Mouse (Mus musculus): ENCODE results near the gene Ilkap. TPM values are rescaled to one million over a fixed set of nuclear protein-coding genes. Genes with fewer than 3 reads are reported as not detected.
A peak's percentile ranks its signal among the peaks of the same experiment; 100 is the strongest.

Gene Ilkap
- polyA plus RNA-seq, 1 experiment, result 77.6 TPM

DNA sequence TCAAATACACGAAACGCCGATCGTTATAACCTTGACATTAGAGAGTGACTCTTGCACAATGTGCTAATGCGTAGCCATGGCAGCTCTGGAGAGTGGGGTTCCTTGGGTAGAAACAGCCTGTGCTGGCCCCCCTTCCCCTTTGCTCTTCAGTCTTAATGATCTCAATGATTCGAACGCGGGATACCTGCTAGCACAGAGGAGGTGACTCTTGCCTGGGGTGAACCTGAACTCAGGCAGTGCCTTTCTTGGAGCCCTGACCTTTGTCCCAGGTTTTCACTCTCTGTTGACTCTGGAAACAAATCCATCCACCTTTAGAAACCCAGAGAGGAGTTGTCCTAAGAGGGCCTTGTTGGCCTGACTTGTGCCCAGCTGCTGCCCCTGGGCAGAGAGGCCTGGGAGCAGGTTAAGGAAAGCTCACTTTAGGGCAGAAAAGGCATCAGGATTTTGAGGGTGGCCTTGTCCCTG, 22.0 kb upstream of the Ilkap start:
- H3K4me3 ChIP-seq (ENCODE audit: insufficient read depth, poor library complexity, severe bottlenecking), result no peak overlapping the region
- H3K79me3 ChIP-seq (ENCODE audit: low read depth), result no peaks in the 10 kb centered on the region
- H3K27me3 ChIP-seq (ENCODE audit: control insufficient read depth, insufficient read depth, insufficient read length), result no peaks in the 10 kb centered on the region
- TF ChIP-seq CEBPB (IDR thresholded peaks at IDR 0.05; ENCODE audit: low read depth) (no peak), FOSL1 (IDR thresholded peaks at IDR 0.05; ENCODE audit: insufficient read depth, low read length, poor library complexity, severe bottlenecking) (no peak), USF1 (IDR thresholded peaks at IDR 0.05; ENCODE audit: low read depth) (no peak), MYOD1 (IDR thresholded peaks at IDR 0.05; ENCODE audit: control insufficient read depth, insufficient read length, low read depth) (no peak), CTCF (IDR thresholded peaks at IDR 0.05; ENCODE audit: control insufficient read depth, insufficient read depth, insufficient read length) (no peak), MYOG (IDR thresholded peaks at IDR 0.05; ENCODE audit: control insufficient read depth, extremely low read depth, insufficient read length) (no peak)
- H3ac ChIP-seq (ENCODE audit: control insufficient read depth, insufficient read length, low read depth), result no peak overlapping the region
- H3K79me2 ChIP-seq (ENCODE audit: control insufficient read depth, insufficient read depth), result no peaks in the 10 kb centered on the region
- H3K36me3 ChIP-seq (ENCODE audit: control insufficient read depth, insufficient read depth), result no peaks in the 10 kb centered on the region

DNA sequence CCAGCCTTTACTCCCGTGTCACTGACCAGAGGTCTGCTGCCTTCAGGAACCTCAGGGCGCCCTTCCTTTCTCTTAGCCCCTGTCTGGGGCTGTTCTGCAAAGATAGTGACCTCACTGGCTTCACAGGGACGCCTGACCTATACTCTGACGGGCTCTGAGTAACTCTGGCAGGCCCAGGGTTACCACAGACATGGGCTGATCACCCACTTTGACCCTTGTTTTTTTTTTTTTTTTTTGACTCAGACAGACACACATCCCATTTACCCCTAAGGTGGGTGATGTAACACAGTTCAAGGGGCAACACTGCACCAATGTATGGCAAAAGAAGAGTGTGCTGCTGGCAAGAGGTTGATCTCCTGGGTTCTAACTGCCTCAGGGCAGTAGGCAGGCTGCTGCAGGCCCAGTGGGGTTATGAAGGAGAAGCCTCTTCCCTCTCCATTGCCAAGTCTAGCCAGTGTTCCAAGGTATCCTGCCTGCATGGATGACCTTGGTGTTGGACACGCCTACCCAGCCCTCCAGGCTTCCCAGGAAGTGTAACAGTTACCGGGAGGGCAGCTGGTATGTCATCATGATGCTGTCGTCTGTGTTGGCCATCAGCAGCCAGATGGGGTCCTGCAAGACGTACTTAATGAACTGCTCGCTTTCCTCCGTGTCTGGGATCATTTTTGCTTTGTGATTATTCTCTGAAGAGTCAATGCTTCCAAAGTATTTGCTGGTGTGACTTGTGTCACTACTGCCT, 21.4 kb upstream of the Ilkap start:
- no peak for TF ChIP-seq FOSL1 (IDR thresholded peaks at IDR 0.05; ENCODE audit: insufficient read depth, low read length, poor library complexity, severe bottlenecking)
- no peaks in the 10 kb centered on the region for H3K79me3 ChIP-seq (ENCODE audit: low read depth)
- no peak overlapping the region for H3K4me3 ChIP-seq (ENCODE audit: insufficient read depth, poor library complexity, severe bottlenecking)
- H3K79me2 ChIP-seq (ENCODE audit: control insufficient read depth, insufficient read depth), result no peaks in the 10 kb centered on the region
- H3K27me3 ChIP-seq (ENCODE audit: control insufficient read depth, insufficient read depth, insufficient read length), result no peaks in the 10 kb centered on the region
- no peaks in the 10 kb centered on the region for H3K36me3 ChIP-seq (ENCODE audit: control insufficient read depth, insufficient read depth)
- H3ac ChIP-seq (ENCODE audit: control insufficient read depth, insufficient read length, low read depth), result no peak overlapping the region

DNA sequence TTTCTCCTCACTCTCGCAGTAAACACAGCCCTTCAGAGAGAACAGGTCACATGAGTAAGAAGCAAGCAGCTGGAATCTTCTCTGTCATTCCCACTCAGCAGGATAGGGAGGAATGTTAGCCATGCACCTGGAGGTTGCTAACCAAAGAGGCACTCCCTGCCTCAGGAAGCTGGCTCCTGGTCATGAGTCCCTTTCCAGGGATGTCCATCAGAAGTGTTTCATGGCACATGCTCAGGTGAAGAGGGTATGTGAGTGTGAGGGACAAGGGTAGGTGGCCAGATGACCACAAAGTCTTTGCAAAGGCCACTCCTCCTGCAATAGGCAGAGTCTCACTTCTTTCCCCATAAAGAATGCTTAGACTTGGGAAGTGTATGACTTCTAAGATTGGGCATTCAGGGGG, 19.4 kb upstream of the Ilkap start:
- Histone ChIP-seq H3K4me3 (ENCODE audit: insufficient read depth, poor library complexity, severe bottlenecking) (no peak overlapping the region), H3K27me3 (ENCODE audit: control insufficient read depth, insufficient read depth, insufficient read length) (no peaks in the 10 kb centered on the region), H3K79me2 (ENCODE audit: control insufficient read depth, insufficient read depth) (no peaks in the 10 kb centered on the region), H3K79me3 (ENCODE audit: low read depth) (no peaks in the 10 kb centered on the region), H3ac (ENCODE audit: control insufficient read depth, insufficient read length, low read depth) (no peak overlapping the region), H3K36me3 (ENCODE audit: control insufficient read depth, insufficient read depth) (no peaks in the 10 kb centered on the region)
- TF ChIP-seq FOSL1 (IDR thresholded peaks at IDR 0.05; ENCODE audit: insufficient read depth, low read length, poor library complexity, severe bottlenecking) (no peak), MYOG (IDR thresholded peaks at IDR 0.05; ENCODE audit: control insufficient read depth, extremely low read depth, insufficient read length) (no peak)

DNA sequence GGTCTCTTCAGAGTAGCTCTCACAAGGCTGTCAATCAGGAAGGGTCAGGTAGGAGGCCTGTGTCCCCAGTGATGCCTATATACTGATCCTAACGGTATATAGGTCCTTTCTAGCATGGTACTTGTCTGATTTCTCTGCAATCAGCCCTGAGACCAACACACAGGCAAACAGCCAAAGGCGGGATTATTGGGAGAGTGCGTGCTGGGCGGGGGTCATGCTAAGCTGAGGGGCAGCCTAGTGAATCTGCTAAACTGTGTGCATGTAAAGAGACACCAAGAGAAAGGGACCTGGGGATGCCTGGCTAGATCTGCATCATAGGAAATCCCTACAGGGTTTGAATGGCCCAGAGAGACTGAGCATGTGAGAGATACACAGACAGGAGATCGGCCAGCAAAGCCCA, 16.7 kb upstream of the Ilkap start:
- no peaks in the 10 kb centered on the region for H3K36me3 ChIP-seq (ENCODE audit: control insufficient read depth, insufficient read depth)
- no peaks in the 10 kb centered on the region for H3K79me3 ChIP-seq (ENCODE audit: low read depth)
- no peak for TF ChIP-seq MYOD1 (IDR thresholded peaks at IDR 0.05; ENCODE audit: control insufficient read depth, insufficient read length, low read depth)
- TF ChIP-seq FOSL1 (IDR thresholded peaks at IDR 0.05; ENCODE audit: insufficient read depth, low read length, poor library complexity, severe bottlenecking), result no peak
- TF ChIP-seq CEBPB (IDR thresholded peaks at IDR 0.05; ENCODE audit: low read depth), result no peak
- no peak for TF ChIP-seq MYOG (IDR thresholded peaks at IDR 0.05; ENCODE audit: control insufficient read depth, extremely low read depth, insufficient read length)
- TF ChIP-seq CTCF (IDR thresholded peaks at IDR 0.05; ENCODE audit: control insufficient read depth, insufficient read depth, insufficient read length), result no peak
- TF ChIP-seq USF1 (IDR thresholded peaks at IDR 0.05; ENCODE audit: low read depth), result no peak
- no peak for TF ChIP-seq MAX (IDR thresholded peaks at IDR 0.05)

DNA sequence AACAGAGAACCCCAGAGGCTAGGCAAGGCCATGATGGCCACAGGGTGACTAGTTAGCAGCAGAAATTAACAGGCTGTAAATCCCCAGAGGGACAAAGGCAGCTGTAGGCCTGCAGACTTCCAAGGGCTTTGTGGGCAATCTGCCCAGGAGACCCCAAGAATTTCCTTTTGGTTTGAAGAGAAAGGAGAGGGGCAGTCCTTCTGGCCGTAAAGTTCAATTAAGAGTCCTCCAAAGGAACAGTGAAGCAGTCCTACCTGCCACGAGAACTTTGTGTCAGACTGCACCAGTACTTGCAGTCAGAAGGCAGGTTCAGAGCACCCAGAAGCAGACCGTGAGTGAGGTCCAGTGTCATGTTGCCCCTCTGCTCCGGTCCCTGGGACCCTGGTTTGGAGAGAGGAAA, 16.3 kb upstream of the Ilkap start:
- Histone ChIP-seq H3K27me3 (ENCODE audit: control insufficient read depth, insufficient read depth, insufficient read length) (no peaks in the 10 kb centered on the region), H3ac (ENCODE audit: control insufficient read depth, insufficient read length, low read depth) (no peak overlapping the region), H3K79me2 (ENCODE audit: control insufficient read depth, insufficient read depth) (peaks cover 10% of the 10 kb centered on the region), H3K4me3 (ENCODE audit: insufficient read depth, poor library complexity, severe bottlenecking) (no peak overlapping the region), H3K36me3 (ENCODE audit: control insufficient read depth, insufficient read depth) (no peaks in the 10 kb centered on the region), H3K79me3 (ENCODE audit: low read depth) (no peaks in the 10 kb centered on the region)
- TF ChIP-seq CTCF (IDR thresholded peaks at IDR 0.05; ENCODE audit: control insufficient read depth, insufficient read depth, insufficient read length) (no peak), FOSL1 (IDR thresholded peaks at IDR 0.05; ENCODE audit: insufficient read depth, low read length, poor library complexity, severe bottlenecking) (no peak)

More for the DNA sequence above, 16.7 kb upstream of the Ilkap start:
- Histone ChIP-seq H3K79me2 (ENCODE audit: control insufficient read depth, insufficient read depth) (peaks cover 10% of the 10 kb centered on the region), H3K4me3 (ENCODE audit: insufficient read depth, poor library complexity, severe bottlenecking) (no peak overlapping the region), H3K27me3 (ENCODE audit: control insufficient read depth, insufficient read depth, insufficient read length) (no peaks in the 10 kb centered on the region), H3ac (ENCODE audit: control insufficient read depth, insufficient read length, low read depth) (no peak overlapping the region)

DNA sequence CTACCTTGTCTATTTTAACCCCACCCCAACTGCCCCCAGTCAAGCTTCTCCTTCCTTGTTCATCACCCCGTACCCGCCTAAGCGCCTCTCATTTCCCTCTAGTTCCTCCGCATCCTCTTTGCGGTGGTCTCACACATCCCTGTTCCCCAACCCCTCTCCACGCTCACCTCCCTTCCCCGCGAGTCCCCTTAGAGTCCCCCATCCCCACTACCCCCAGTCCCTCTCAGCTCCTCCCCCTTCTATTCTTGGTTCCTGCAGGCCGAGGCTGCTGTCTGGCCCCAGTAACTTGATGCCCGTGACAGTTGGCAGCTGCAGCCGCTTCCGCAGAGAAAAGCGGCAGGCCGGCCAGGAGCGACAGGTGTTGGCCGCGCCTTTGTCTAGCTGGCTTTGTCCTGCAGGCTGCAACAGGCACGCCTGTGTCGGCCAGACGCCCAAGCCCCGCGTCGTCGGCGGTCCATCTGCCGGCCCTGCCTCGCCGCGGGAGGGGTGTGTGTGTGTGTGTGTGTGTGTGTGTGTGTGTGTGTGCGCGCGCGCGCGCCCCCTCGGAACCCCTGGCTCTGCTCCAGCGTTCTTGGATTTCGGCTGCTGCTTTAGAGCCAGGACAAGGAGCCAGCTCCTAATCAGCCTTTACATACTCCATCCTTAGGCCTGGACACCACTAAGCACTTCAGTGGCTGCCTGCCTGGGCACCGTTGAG, 15.4 kb upstream of the Ilkap start, which contains the start of gene Hes6:
Gene Hes6, minus strand, starts transcription at position 141 of the 697 bp plus-strand sequence.
- Histone ChIP-seq H3K79me3 (ENCODE audit: low read depth) (no peaks in the 10 kb centered on the region), H3K36me3 (ENCODE audit: control insufficient read depth, insufficient read depth) (no peaks in the 10 kb centered on the region), H3K27me3 (ENCODE audit: control insufficient read depth, insufficient read depth, insufficient read length) (no peaks in the 10 kb centered on the region), H3ac (ENCODE audit: control insufficient read depth, insufficient read length, low read depth) (peak within 1 kb of the TSS; percentile 82), H3K4me3 (ENCODE audit: insufficient read depth, poor library complexity, severe bottlenecking) (peak within 1 kb of the TSS; percentile 72), H3K79me2 (ENCODE audit: control insufficient read depth, insufficient read depth) (peaks cover 10% of the 10 kb centered on the region)
- TF ChIP-seq MYOD1 (IDR thresholded peaks at IDR 0.05; ENCODE audit: control insufficient read depth, insufficient read length, low read depth) (peak; percentile 97), MYOG (IDR thresholded peaks at IDR 0.05; ENCODE audit: control insufficient read depth, extremely low read depth, insufficient read length) (no peak), MAX (IDR thresholded peaks at IDR 0.05) (peak; percentile 64), CTCF (IDR thresholded peaks at IDR 0.05; ENCODE audit: control insufficient read depth, insufficient read depth, insufficient read length) (no peak), USF1 (IDR thresholded peaks at IDR 0.05; ENCODE audit: low read depth) (no peak)
